Mouse (Mus musculus) heart, postnatal 4 days (tissue): ENCODE results near the gene Srprb. TPM values are rescaled to one million over a fixed set of nuclear protein-coding genes. Genes with fewer than 3 reads are reported as not detected.
A peak's percentile ranks its signal among the peaks of the same experiment; 100 is the strongest.
"Not testable (repeated sequence)": the region's sequence is repeated elsewhere in the genome, so short reads cannot be mapped to it uniquely, and the experiment has no call there.

Source experiments
- DNase-seq: peaks from one replicate; pipeline ENCODE4 v3.0.0; 2021
- total RNA-seq, 2 experiments: library from RNA; stranded (reverse); gene quantifications; 2 replicates each; pipeline ENCODE4 v1.2.3; 2021

Srprb gene
- total RNA-seq, 2 experiments from 2014 or later, result 24.9 to 26.7 TPM

DNA sequence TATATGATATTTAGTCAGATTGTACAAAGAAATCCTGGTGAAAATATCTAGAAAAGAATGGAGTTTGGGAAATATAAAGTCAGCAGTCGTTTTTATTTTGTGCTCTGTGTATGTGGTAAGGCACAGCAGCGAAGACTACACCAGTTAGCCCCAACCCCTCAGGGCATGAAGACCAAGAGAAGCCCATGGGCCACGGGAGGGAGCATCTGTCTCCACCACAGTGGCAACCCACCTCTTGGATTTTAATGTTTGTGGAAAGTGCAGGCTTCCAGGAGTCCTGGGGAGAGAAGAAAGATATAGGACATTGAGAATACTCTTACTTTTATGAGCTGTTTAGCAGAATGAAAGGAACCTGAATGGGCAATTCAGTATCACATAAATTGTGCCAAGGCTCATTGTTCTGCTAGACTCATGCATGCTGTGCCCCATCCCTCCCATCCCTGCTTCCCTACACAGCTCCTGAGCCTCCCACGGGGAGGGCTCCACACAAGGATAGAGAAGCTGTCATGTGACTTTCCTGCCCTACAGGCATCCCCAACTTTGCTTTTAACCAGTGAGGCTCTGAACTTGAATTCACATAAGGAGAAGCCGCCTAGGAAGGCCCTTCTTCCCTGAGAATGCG is 7.0 kb upstream of the Srprb start:
- DNase-seq, result no peak

DNA sequence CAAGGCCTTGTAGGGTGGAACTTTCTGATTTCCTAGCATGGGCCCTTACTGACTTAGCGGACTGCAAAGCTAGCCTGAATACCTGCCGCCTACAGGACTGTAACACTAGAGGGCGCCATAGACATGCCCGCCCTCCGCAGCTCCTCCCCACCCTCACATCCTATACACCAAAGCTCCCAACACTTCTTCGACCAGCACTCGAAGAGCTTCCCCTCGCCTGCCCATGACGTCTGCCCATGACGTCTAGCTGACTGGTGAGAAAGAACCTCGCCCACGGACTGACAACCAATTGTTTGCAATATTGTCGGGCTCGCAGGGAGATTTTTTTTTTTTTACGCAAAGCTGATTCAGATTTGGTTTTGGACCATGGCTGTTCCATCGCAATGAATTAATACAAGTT is 5.9 kb upstream of the Srprb start:
- DNase-seq, result peak; percentile 75

DNA sequence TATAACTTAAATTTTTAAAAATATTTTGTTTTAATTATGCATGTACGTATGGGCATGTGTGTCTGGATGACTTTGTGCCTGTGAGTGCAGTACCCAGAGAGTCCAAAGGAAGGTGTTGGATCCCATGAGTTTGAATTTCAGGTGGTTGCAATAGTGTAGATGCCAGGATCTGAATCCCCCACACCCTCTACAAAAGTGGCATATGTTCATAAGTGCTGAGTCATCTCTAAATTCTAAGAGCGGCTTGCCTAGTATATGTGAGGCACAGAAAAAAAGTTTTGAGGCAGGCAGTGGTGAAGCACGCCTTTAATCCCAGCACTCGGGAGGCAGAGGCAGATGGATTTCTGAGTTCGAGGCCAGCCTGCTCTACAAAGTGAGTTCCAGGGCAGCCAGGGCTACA is 3.8 kb upstream of the Srprb start:
- DNase-seq, result no peak

DNA sequence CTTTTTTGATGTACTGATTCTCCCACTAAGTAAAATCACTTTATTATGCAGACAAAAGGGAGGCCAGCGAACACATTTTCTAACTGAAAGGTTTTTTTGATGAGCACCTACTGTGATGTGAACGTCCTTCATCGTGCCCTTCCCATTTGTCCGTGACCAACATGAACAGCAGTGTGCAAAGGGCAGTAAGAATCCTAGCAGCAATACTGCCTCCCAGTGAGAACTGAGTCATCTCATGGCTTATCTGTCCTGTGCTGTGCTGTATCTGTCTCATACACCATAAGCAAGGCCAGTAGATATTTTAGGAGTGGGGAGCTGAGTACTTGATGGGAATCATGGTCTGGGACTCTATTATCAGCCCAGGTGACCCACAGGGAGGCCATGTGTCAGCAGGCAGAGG is 13.5 kb downstream of the Srprb start:
- no peak for DNase-seq

DNA sequence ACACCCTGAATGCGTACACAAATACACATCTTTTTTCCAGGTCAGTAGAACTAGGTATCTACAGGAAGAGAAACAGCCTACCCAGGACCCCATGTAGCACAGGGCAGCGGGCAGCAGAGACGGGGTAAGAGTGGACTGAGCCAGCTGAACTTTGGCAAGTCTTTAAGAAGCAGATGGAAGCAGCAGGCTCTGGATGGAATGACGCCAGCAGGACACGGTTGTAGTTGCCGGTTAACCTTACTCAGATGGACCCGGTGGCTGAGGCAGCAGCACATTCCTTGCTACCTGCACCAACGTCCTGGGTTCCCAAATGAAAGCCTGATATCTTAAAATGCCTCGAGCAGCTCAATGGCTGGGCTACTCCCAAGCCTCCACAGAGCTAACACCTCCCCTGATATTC is 15.2 kb downstream of the Srprb start:
- DNase-seq, result peak; percentile 43

DNA sequence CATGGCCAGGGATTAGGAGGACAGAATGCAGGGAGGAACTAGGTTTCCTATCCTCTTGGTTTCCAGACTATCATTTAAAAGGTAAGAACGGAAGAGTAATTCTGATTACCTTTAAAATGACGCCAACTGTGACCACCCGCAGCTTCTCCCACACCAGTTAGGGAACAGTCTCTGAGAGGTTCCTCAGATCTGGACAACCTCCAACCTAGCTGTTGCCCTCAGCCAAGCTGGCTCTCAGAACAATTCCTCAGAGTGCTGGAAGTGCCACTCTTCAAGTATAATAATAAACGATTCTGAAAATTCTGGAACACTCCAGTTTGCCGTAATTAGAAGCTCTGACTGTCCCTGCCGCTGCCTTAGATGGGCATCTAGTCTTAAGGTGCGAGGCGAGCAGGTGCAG is 16.0 kb downstream of the Srprb start:
- peak; percentile 14 for DNase-seq

DNA sequence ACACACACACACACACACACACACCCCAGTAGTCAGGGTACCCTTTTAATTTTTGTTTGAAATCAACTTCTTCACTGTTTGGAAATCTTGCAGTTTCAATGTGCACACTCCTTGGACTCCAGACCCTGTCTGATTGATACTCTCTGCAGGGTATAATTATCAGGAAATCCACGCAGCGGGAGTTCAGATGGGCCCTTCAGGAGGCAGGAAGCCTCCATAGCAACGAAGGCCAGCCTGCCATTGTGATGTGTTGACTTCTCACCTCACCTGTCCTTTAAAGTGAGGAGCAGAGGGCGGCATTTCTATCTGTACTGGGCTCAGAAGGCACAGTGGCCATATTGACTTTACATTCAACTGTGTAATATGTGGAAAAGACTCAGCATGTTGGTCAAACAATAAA is 17.1 kb downstream of the Srprb start:
- no peak for DNase-seq

DNA sequence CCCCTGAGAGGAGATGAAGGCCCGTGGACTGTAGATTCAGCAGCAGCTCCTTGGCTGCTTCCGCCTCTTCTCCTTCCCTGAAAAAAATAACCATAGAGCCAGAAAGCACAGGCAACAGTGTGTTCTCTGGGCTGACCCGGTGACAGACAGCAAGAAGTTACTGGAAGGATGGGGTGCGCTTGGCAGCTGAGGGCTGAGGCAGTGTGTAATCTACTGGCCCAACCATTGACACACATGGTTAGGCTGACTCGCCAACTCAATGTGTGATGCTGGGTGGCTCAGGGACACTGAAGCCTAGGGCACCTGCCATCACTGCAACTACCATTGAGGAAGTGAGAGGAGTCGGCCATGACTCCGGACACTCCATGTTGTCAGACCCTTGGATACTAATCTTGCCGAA is 20.1 kb downstream of the Srprb start:
- no peak for DNase-seq

DNA sequence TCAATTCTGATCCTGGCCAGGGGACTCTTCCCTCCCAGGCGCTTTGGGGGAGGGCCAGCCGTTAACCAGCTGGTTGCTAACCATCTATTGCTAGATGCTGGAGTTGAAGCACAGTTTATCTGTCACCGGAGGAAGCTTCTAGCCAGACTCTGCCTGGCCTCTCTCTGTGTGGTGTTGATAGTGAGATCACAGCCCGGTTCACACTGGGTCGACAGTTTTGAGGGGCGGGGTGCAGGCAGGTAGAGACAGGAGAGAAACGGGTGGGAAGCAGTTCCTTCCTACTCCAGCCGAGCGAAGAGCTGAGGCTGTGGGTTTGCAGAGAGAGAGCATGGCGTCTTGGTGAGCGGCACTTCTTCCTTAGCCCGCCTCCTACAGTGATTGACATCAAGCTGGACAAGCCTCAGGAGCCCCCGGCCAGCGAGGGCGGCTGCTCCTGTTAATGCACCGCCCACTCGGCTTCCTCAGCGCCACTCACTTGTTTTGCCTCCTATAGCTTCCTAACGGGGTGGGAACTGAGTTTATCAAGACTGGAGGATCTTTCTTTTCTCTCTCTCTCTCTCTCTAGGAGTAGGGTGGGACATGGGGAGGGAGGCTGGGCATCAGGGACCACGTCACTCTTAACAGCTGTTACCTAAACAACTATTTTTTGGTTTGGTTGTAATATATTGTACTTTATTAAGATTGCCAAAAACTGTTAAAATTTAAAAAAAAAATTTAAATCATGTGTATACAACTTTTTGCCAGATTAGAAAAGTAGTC is 21.0 kb downstream of the Srprb start:
- peak; percentile 84 for DNase-seq

DNA sequence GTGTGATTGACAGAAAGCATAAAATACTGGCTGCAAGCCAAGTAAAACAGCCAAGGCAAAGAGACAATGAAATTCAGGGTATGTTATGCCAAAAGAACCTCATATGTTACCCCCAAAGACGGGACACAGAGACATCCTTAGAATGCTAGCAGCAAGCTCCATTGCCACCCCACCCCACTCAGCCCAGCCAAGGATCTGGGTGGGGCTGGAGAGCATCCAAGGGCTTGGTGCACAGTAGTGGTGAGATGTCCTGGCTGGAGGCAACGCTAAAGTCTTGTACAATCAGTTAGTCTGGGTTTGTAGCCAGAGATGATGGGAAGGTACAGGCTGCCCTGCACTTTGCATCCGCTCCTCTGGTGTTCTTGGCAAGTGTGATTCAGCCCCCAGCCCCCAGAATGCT is 21.6 kb downstream of the Srprb start:
- peak; percentile 64 for DNase-seq

DNA sequence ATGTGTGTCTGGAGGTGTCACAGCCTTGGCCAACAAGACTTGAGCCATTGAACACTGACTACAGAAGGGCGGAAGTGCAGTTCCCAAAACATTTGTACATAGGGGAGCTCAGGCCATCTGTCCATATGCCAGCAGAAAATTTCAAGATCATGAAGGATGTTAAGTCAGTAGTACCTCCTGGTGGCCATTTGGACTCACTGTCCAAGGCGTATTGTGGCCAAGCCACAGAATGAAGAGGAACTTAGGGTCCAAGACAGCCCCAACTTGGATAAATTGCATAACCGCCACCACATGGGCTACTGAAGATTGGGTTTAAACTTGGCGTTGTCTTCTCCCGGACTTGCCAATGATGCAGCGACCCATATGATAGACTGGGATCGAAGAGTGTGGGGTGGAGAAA is 26.2 kb downstream of the Srprb start:
- no peak for DNase-seq

DNA sequence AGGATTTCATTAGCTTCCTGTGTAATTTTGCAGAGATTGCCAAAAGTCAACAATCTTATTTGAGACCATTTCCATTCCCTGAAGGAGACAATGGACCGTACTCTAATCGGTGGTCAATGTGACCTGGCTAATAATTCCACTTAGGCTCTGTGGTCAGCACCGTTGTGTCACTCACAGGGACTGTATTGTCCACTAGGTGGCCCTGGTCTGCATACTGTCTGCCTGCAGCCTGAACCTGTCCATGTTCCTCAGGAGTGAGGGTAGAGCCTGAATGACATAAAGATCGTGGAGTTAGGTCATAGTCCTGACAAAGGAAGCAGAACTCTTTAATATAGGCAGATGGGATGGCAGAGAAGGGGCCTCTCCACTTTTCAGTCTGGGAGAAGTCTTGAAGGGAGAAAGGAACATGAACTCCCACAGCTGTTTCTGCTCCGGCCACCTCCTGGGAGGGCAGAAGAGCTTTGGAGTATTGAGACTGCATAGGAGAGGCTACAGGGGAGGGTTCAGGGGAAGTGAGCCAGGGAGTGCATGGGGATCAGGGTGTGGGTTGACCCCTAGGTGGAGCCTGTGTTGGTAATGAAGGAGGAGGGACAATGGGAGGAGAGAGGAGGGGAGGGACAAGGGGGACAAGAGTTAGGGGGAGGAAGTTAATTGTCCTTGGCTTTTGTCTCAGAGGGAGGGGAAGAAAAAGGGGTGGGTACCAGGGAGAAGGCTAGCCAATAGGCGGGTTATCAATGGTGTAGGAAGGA is 27.0 kb downstream of the Srprb start:
- peak; percentile 45 for DNase-seq

DNA sequence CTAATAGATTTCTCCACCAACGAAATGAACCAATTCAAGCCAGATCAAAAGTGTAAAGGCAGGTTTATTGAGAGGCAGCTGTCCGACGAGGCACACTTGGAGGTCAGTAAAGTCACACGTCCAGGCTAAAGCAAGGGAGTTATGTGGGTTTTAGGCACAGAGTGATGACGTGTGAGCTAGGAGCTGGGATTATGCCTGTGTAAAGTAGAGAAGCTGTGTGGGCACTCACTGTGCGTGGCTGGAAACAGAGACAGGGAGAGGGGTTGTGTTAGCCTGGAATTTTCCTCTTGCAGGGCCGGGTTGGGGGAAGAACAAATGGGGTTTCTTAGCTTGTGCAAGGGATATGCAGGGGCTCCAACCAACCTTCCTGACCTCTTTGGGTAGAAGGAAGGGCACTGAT is 33.2 kb downstream of the Srprb start:
- DNase-seq, result no peak

DNA sequence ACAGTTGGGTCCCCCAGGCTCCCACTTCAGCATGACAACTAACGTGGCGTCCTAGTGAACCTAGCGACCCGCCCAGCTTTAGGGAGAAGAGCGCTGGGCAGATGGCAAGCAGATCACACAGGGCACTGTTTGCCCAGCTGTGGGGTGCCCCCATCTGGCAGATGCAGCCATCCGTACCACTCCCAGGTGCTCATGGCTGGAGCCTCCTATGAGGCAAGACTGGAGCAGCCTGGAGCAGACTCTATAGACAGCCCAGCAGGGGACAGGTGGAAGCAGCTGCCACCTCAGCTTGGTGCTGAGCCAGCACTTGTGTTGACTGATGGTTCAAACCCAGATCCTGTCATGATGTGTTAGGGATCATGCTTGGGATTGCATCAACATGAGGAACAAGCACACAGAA is 33.9 kb downstream of the Srprb start:
- DNase-seq, result peak; percentile 37

DNA sequence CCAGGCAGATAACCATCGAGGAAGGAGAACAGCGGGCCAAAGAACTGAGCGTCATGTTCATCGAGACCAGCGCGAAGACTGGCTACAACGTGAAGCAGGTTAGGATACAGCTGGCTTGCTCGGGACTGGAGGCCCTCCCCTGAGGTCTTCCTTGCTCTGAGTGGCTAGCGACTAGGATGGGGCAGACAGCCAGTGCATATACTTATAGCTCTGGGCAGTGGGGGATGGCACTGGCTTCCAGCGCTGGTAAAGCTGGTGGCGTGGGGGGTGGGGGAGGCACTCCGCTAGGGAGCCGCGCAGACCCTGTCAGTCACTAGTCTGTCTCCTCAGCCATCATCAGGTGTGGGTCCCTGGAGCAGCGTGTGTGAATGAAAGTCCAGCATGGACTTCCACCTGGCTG is 38.1 kb downstream of the Srprb start:
- no peak for DNase-seq

DNA sequence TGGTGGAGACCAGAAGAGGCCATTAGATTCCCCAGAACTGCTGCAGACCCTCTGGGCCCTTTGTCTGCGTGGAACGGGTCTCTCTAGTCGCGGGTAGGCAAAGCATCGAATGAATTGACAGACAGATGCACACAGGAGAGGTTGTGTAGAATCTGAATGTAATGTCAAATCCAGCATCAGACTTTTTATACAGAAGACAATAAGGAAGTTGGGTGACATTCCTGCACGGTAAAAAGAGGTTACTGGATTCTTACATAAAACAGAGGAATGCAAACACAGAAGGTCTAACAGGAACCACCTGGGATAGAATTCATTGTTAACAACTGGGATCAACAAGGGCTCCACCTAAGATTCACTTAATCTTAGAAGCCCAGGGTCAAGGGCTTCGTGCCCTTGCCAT is 46.8 kb downstream of the Srprb start:
- DNase-seq, result not testable (repeated sequence)

DNA sequence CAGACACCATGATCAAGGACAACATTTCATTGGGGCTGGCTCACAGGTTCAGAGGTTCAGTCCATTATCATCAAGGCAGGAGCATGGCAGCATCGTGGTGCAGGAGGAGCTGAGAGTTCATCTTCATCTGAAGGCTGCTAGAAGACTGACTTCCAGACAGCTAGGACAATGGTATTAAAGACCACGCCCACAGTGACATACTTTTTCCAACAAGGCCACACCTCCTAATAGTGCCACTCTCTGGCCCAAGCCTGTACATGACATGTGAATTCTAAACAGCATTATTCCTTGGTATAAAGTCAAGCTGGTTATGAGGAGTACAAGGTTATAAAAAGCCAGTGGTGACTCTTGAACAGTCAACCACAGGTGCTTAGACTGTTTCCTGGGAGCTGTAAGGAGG is 47.4 kb downstream of the Srprb start:
- no peak for DNase-seq

DNA sequence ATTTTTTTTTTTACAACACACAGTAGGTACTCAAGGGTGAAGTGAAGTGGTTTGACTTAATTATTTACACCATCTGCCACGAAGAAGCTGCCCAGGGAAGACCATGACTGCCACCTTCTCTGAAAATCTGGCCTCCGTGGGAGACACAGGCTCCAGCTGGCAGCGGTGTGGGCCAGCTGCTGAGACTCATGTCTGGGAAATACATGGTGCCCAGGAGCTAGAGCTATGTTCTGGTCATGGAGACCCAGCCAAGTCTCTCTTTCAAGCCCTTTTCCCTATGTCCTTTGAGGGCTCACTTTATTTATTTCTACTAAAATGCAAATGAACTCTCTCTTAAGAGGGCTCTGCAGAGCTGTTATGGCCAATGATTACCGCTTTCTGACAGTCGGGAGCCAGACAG is 48.7 kb downstream of the Srprb start:
- DNase-seq, result no peak

DNA sequence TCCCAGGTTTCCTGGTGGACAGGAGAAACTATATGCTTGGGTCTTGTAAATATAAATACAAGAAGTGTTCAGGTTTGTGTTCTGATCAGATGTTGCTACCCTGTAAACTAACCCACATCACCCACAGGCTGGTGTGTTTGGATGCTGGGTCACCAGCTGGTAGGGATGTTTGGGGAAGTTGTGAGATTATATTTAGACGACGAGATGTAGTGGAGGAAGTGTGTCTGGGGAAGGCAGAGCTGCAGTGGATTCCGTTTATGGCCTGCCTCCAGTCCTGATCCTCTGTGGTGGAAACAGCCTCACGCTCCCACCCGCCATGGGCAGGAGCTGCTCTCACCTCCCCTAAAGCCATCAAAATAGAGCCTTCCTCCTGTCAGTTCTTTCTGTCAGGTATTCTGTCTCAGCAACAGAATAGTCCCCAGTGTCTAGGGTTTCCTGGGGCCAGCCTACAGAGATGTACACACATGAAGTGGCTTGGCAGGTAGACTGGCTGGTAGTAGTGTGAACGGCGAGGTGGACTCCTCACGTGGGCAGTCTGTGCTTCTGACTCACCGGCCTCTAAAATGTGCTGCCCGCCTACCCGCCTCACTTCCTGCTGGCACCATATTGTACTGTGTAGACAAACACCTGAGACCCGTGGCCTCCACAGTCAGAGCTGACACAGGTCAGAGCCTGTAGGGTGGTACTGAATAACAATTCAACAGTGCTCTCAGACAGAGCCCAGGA is 52.7 kb downstream of the Srprb start:
- DNase-seq, result no peak

DNA sequence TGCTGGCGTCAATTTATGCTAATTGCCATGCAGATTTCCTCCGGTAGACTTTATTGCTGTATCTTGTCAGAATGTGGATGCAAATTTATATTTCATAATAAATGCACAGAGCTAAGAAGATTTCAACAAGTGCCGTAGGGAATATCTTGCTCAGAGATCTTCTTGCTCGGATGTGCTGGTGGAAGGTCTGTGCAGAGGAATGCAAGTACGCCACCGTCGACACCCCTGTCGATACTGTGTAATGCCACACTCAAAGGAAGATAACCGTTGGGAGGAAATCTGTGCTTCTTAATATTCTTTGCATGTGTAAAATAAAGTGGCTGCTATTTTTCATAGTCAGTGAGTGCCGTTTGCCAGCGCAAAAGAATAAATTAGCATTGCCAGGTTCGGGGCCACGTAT is 54.8 kb downstream of the Srprb start:
- no peak for DNase-seq

DNA sequence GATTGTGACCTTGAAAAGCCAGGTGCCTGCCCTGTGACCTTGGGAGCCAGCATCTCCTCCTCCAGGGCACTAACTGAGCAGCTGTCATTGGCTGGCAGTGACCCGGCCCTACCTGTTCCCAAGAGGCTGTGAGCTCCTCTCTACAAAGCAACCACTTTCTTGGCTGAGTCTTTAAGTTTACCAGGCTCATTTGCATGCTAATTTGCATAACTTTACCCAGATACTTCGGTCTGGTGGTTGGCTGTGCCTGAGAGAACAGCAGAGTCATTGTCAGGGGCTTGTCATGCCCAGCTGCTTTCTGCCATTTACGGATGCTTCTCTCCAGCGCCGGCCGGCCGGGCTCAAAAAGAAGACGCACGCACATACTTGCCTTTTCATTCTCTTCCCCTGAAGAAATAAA is 55.2 kb downstream of the Srprb start:
- no peak for DNase-seq

DNA sequence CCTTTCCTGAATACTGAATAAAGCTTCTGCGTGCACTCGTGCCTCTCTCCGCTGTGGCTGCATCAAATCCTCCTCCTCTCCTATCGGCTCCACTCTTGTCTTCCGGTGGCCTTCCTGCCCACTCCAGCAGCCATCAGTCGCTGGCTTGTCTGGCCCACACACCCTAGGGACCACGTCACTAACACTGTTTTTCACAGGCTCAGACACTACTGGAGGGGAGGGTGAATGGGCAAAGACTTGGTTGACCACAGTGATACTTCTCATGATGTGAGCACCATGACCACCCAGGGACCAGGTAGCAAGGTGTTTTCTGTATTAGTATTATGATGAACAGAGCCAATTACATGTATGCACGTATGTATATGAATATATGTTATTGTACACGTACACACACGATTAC is 55.7 kb downstream of the Srprb start:
- DNase-seq, result no peak

DNA sequence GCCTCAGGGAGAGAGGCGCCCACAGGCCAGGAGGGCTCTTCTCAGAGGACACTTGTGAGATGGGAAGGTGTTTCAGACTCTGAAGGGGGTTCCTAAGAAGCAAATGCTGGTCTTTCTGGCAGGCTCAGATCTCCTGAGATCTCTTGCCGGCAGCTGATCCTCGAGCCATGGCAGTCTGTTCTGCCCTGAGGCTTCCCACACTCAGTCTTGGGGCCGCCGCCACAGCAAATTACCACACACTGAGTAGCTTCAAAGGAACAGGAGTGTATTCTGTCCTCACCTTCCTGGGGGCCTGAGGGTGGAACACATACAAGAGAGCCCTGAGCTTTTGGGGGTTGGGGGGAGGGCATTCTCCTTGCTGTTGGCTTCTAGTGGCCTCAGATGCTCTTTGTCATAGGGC is 56.6 kb downstream of the Srprb start:
- DNase-seq, result no peak
